Mouse (Mus musculus): Measurements from ENCODE around the gene Strn3.

Gene Strn3

GRCm38 (mm10) chr12:51691845-51692632, at the start of gene Strn3:
Gene Strn3 (minus strand): TSS chr12:51691897.
- peak; percentile 97 for DNase-seq (ENCODE audit: low spot score)

GRCm38 (mm10) chr12:51736807-51737206, 45.1 kb upstream of the Strn3 start:
- peak; percentile 85 for DNase-seq (ENCODE audit: low spot score)

GRCm38 (mm10) chr12:51736381-51736780, 44.7 kb upstream of the Strn3 start:
- DNase-seq (ENCODE audit: low spot score), result no peak

GRCm38 (mm10) chr12:51735840-51736271, 44.2 kb upstream of the Strn3 start:
- peak; percentile 39 for DNase-seq (ENCODE audit: low spot score)

- no peak for DNase-seq (ENCODE audit: low spot score)
Observed at GRCm38 (mm10) chr12:51734605-51735211, 43.0 kb upstream of the Strn3 start.

- no peak for DNase-seq (ENCODE audit: low spot score)
Observed at GRCm38 (mm10) chr12:51729827-51730226, 38.1 kb upstream of the Strn3 start.

- DNase-seq (ENCODE audit: low spot score), result no peak
Observed at GRCm38 (mm10) chr12:51729058-51729457, 37.4 kb upstream of the Strn3 start.

GRCm38 (mm10) chr12:51721836-51722235, 30.1 kb upstream of the Strn3 start:
- no peak for DNase-seq (ENCODE audit: low spot score)

- no peak for DNase-seq (ENCODE audit: low spot score)
Observed at GRCm38 (mm10) chr12:51718617-51719016, 26.9 kb upstream of the Strn3 start.

- DNase-seq (ENCODE audit: low spot score), result no peak
Observed at GRCm38 (mm10) chr12:51712685-51713084, 21.0 kb upstream of the Strn3 start.

- DNase-seq (ENCODE audit: low spot score), result no peak
Observed at GRCm38 (mm10) chr12:51710154-51710553, 18.5 kb upstream of the Strn3 start.

- no peak for DNase-seq (ENCODE audit: low spot score)
Observed at GRCm38 (mm10) chr12:51709741-51710140, 18.0 kb upstream of the Strn3 start.

- no peak for DNase-seq (ENCODE audit: low spot score)
Observed at GRCm38 (mm10) chr12:51708941-51709686, 17.4 kb upstream of the Strn3 start.

GRCm38 (mm10) chr12:51706673-51707235, 15.1 kb upstream of the Strn3 start:
- no peak for DNase-seq (ENCODE audit: low spot score)

GRCm38 (mm10) chr12:51705778-51706177, 14.1 kb upstream of the Strn3 start:
- no peak for DNase-seq (ENCODE audit: low spot score)

- no peak for DNase-seq (ENCODE audit: low spot score)
Observed at GRCm38 (mm10) chr12:51704572-51704971, 12.9 kb upstream of the Strn3 start.

GRCm38 (mm10) chr12:51703859-51704258, 12.2 kb upstream of the Strn3 start:
- peak; percentile 34 for DNase-seq (ENCODE audit: low spot score)

- DNase-seq (ENCODE audit: low spot score), result no peak
Observed at GRCm38 (mm10) chr12:51701723-51702122, 10.0 kb upstream of the Strn3 start.

- no peak for DNase-seq (ENCODE audit: low spot score)
Observed at GRCm38 (mm10) chr12:51699623-51700393, 8.1 kb upstream of the Strn3 start.

GRCm38 (mm10) chr12:51696157-51696556, 4.5 kb upstream of the Strn3 start:
- no peak for DNase-seq (ENCODE audit: low spot score)

- DNase-seq (ENCODE audit: low spot score), result no peak
Observed at GRCm38 (mm10) chr12:51694966-51695365, 3.3 kb upstream of the Strn3 start.

GRCm38 (mm10) chr12:51694096-51694495, 2.4 kb upstream of the Strn3 start:
- no peak for DNase-seq (ENCODE audit: low spot score)
